Mouse (Mus musculus) heart, postnatal 4 days (tissue): ENCODE measurements at regions not wholly inside any gene's neighbourhood (a gene's known extent, or its start where the extent isn't known, plus 50 kb on each side); places are given as distances from the start of the nearest gene placed in this dataset.
"Not testable (repeated sequence)": the region's sequence is repeated elsewhere in the genome, so short reads cannot be mapped to it uniquely, and the experiment has no call there.

Source experiments
- DNase-seq: peaks from one replicate; pipeline ENCODE4 v3.0.0; 2021

DNA sequence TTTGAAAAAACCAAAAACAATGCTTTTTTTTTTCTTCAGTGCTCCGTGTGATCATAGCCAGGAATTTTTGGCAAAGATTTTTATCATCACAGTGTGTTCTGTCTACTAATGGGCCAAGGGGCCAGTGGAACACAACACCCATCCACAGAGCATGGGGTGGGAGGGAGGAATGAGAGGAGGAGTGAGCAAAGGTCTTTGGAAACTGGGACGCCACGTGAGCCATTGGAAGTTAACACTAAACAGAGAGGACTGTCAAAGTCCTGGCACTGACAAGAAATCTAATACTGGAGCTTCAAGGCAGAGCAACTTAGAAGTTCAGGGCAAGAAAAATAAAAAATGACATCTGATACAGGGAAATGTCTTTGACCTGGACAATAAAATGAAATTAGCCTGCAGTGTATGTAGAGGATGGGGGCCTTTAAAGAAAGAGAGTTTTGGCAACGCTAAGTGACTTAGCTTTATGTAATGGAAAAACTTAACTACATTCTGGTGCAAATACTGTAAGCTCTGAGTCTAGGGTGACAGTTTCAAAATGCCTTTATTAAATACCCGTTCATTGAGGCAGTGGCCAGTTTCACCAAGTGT is 133.5 kb upstream of the Gm12728 start:
- DNase-seq: no peak

DNA sequence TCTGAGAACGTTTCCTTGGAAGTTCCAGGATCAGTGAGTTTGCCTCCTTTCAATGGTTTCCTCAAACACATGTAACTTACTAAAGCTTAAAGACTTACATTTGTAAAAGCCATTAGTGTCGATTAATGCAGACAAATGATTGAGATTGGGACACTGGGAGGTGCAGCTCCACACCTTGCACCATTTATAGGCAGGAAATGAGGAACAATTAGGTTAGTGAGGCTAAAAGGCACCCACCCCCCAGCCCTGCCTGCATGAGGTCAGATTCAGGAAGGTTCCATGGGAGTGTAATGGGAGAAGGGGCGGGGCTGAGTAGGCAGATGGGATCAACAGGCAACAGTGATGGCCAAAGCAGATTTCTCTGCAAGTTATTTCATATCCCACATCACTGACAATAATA is 131.1 kb upstream of the Gm12728 start:
- DNase-seq: peak; percentile 17

DNA sequence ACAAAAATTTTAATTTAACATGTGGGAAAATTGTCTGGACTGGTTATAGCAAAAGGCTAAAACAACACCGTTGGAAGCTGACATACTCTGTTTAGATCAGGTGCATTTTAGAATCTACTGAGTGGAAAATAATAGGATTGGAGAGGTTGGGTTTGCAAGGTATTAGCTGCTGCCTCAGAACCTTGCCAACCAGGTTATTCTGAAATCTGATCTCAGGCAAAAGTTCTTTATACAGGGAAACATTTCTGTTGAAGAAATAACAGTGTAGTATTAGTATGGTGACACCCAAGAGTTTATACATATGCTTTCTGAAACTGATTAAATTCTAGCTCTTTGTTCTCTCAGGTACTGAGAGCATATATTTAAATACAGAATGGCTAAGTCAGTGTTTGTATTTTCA is 113.0 kb upstream of the Gm12728 start:
- no peak for DNase-seq

DNA sequence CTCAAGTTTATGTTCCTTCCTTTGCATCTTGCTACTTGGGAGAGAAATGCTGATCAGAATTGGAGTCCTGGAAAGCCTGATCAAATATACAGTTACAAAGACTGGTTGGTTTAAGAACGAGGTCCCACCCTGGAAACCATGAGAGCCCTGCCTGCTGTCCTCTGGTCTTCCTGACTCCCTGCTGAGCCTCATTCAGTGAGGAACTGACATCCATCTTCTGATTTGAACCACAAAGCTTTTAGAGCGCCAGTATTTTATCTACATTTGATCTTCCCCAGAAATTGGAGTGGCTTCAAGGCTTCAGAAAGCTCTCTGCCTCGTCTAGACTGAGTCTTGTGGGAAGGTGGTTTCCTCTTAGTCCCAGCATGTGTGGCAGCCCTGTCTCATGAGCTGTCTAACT is 99.0 kb upstream of the Gm12728 start:
- DNase-seq: no peak

DNA sequence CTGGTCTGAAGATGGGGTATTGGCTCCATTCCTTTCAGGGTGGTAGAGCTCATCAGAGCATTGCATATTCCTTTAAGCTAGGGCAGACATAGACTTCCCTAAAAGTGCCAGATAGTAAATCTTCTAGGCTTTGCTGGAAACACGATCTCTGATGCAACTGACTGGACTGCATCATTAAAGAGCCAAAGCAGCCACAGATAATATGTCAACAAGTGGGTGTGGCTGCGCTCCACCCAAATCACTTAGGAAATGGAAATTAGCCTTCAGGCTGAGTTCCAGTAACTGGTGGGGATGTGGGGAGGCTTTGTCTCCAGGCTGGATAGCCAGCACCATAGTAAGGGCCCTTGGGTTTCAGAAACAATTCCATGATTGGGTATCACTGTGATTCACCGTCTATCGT is 97.3 kb upstream of the Gm12728 start:
- DNase-seq: no peak

DNA sequence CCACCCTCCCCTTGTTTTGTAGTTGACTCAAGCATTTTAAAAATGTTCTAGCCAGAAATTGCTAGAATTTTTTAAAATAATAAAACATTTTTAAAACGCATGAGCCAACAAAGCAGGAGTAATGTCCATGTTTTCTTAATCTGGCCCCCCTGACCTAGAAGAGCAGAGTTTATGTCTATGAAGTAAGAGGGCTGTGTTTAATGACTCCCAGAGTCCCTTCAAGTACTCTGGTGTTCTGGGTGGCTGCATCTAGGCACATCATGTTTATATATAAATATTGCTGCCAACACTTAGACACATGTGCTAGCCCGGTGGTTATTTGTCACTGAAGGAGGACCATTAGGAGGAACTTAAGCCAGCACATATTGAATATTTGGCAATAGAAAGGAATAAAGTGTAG is 93.8 kb upstream of the Gm12728 start:
- DNase-seq: no peak

DNA sequence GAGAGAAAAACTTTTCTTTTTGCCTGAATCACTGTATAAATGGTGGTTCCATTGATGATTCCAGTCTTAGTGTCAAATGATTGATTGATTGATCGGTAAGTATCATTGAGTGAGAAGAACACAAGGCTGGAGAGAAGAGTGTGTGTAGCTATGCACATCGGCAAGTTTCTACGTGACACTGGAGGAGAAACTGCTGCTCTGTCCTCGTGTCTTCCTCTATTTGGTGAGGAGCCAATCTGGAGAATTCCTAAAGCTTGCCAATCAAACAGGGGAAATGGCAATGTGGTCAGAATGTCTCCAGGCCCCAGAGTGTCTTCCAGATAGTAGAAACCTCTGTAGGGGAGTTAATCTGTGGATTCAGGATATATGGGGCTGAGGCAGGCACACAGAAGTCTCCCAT is 92.5 kb upstream of the Gm12728 start:
- no peak for DNase-seq

DNA sequence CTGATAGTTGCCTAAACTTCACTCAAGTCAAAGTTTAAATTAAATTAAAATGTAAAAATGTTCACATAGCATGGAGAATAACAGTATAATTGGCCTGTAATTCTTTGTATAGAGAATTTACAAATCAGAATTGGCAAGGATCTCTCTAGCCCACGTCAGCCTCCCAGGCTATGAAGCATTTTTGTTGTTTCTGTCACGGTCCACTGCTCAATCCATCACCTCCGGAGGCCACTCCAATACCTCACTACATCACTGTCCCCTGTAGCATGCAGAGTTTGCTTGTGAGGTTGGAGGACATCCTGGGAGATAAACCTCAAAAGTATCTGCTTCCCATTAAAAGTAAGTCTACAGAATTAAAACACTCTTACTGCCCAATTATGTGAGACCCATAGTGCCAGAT is 87.6 kb upstream of the Gm12728 start:
- DNase-seq: no peak

DNA sequence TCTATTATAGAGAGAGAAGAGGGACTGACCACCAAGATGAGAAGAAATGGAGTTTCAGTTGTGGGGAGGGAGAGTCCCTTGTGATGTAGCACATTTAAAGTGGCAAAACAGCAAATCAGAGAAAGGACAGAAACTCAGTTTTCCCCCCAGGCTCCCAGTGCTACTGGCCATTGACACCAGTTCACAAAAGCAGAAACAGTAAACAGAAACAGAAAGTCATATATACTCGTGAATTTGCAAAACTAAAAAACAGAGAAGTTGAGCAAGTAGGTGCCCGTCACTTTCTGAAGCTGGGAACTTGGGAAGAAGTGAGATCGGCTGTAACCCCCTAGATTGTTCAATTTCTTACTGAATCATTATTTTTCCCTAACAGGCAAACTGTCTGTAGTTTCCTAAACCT is 86.3 kb upstream of the Gm12728 start:
- no peak for DNase-seq

DNA sequence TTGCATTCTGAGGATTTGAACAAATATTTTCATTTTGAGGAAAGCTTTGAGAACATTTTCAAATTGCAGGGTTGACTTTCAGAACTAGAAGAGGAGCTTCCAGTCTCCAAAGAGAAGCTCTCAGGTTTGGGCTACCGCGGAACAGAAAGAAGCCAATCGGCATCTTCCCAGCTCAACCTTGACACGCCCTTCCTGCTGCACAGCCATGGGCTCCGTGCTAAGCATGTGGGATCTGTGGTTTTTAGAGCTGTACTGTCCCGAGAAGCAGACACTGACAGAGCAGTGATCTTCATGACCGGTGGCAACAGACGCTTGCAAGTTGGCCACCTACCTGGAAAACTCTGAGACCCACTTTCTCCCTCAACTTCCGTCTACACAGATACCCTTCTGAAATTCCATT is 85.4 kb upstream of the Gm12728 start:
- no peak for DNase-seq

DNA sequence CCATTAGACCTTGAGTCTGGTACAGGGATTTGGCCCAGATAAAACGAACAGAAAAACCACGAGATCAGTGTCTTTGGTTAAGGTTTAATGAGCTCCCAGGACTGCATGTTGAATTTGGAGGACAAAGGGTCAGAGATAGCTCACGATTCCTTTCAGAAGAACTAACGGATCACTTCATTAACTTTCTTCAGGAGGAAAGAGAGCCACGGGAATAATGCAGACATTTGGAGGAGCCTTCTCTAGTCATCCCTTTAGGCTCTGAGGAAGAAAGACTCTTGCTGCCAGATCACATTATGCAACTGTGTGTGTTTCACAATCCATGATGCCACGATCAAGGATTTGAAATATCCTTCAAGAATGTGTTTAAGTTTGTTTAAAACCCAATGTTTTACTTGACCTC is 83.7 kb upstream of the Gm12728 start:
- DNase-seq: no peak

DNA sequence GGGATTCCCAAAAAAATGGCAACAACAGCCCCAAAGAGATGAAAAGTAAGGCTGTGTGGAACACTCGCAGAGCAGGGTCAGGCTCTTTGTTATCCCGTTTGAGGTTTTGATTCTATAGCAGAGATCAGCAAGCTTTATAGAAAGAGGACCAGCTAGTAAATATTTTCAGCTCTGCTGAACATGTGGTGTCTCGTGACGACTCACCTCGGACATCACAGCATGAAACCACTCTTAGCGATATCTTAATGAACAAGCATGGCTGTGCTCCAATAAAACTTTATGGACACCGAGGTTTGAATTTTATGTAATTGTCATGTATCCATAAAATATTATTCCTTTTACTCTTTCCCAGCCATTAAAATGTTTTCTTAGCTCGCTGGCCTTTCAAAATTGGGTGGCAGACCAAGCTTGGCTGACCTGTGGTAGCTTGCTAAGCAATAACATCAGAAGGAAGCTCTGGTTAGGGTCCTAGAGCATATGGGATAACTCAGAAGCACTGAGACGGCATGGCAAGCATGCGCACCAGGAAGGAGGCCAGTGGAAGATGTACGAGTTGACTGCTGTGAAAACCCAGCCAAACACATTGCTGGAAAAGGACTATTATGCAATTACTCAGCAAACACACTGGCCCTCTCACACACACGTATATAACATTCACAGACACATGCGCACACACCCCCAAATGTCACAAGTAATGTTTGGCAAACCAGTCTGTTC is 81.4 kb upstream of the Gm12728 start:
- no peak for DNase-seq

DNA sequence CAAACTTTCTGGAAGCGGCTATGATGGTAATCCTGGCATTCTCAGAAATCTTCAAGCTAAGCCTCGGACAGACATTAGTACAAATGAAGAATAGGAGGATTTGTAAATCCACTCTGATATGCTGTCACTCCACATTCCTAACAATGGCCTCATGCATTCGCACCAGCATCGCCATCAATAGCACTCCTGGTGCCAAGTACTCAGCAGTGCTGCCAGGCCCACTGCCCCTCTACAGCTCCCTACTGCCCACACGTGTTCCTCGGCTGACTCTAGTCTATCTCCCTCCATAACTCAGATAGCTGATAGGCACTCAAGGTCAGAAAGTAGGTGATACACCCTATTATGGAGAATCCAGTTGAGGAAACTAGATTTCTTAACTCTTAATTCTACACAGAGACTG is 75.7 kb upstream of the Gm12728 start:
- DNase-seq: no peak

DNA sequence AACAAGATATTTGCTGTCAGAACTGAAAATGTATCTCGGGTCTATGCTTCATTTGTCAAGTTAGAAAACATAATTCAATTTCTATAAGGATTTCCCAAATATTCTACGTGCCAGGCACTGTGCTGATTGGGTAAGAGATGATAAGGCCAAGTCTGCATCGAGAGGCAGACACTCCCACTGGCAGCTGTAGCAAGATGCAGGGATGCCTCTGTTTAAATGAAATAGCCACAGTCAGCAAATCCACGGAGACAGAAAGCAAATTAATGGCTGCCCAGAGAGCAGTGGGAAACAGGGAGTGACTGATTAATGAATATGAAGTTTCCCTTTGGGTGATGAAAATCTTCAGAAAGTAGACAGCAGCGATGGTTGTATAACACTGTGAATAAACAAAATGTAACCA is 71.6 kb upstream of the Gm12728 start:
- DNase-seq: no peak

DNA sequence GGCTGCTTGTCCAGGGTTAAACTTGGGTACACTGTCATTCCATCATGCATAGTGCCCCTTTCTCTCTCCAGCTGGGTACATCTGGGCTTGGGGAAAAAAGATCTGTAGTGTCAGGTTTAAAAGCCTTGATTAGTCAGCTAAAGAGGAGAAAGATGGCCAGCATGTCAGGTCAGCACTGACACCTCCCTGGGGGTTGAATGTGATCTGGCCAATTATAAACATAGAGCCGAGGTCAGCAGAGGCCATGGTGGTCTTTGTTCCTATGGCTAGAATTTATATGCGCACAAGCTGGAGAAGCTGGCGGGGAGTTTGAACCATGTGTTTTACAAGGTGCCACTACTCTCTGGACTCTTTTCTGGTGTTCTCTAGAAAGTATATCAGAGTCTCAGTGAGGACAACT is 61.0 kb upstream of the Gm12728 start:
- DNase-seq: no peak

DNA sequence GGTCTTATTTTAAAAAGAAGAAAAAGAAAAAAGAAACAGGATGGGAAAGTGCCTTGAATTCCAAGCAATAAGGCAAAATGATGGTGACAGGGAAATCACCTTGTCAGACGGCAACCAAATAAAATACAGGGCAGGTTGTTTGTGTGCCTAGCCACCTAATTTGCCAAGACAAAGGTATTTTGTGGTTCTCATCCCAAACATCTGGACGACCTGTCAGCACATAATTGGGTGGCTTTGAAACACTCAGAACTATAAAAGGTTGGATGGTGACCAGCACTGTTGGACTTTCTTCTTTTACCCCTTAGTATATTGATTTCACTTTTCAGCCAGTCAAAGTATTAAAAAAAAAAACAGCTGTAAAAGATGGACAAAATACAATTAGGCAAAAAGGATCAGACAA is 58.8 kb upstream of the Gm12728 start:
- DNase-seq: no peak

DNA sequence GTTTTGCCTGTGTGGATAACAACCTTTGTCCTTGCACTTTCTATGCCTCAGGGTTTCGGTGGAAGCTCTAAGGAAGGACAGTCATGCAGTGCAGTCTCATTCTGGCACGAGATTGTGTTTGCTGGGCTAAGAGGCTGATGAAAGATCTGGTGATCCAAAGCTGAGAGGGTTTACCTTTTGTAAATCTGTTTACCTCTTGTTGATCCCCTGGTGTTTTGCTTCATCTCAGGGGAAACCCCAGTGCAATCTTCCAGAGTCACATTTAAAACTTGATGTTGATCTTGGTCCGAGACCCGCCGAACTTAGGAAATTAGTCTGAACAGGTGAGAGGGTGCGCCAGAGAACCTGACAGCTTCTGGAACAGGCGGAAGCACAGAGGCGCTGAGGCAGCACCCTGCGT is 54.6 kb upstream of the Gm12728 start:
- not testable (repeated sequence) for DNase-seq
